Mouse (Mus musculus) cerebellum, postnatal 4 days (tissue): ENCODE results near the gene Zfp955b.
"Not testable (repeated sequence)": the region's sequence is repeated elsewhere in the genome, so short reads cannot be mapped to it uniquely, and the experiment has no call there.

ENCODE experiments used
- DNase-seq, 2 experiments: peaks; one replicate each; pipeline ENCODE4 v3.0.0; 2022; ENCODE audit warnings: low spot score in 2 of 2, mixed read lengths in 1 of 2

Zfp955b gene

GRCm38 (mm10) chr17:33289039-33289875, at the start of gene Zfp955b:
TSS of gene Zfp955b (plus strand) at chr17:33289544.
- not testable (repeated sequence) for DNase-seq

GRCm38 (mm10) chr17:33254530-33255318, 34.6 kb upstream of the Zfp955b start, which contains the start of gene Zfp955a:
TSS of gene Zfp955a (minus strand) at chr17:33255145.
- not testable (repeated sequence) for DNase-seq

GRCm38 (mm10) chr17:33255319-33255657, 34.1 kb upstream of the Zfp955b start:
- not testable (repeated sequence) for DNase-seq

GRCm38 (mm10) chr17:33264376-33264775, 25.0 kb upstream of the Zfp955b start, which contains the start of gene Olfr63:
TSS of gene Olfr63 (plus strand) at chr17:33264676.
- no peak for DNase-seq

GRCm38 (mm10) chr17:33268907-33269306, 20.4 kb upstream of the Zfp955b start:
- no peak for DNase-seq

- not testable (repeated sequence) for DNase-seq
These were observed 469 bp downstream of the Zfp955b start for GRCm38 (mm10) chr17:33289876-33290149.

- DNase-seq: no peak
These were observed 63.6 kb downstream of the Zfp955b start for GRCm38 (mm10) chr17:33352981-33353380.
